Mouse (Mus musculus) hindbrain, embryonic 10.5 days (tissue): ENCODE results near the gene Olfr718-ps1. TPM values are rescaled to one million over a fixed set of nuclear protein-coding genes. Genes with fewer than 3 reads are reported as not detected.
A peak's percentile ranks its signal among the peaks of the same experiment; 100 is the strongest.
"Not testable (repeated sequence)": the region's sequence is repeated elsewhere in the genome, so short reads cannot be mapped to it uniquely, and the experiment has no call there.

Experiments used
- DNase-seq: peaks from one replicate; pipeline ENCODE4 v3.0.0-alpha.2; 2017; ENCODE audit warnings: low spot score
- H3K27ac ChIP-seq: fragments of 300-500 bp; sonication (generic); 2 replicates; pipeline ENCODE4 v1.5.1; 2016; ENCODE audit warnings: mild to moderate bottlenecking, moderate library complexity
- H3K27me3 ChIP-seq: fragments of 300-500 bp; sonication (generic); 2 replicates; pipeline ENCODE4 v1.6.1; 2016; ENCODE audit warnings: mild to moderate bottlenecking; ENCODE audit not compliant: poor library complexity, insufficient read depth, severe bottlenecking
- H3K36me3 ChIP-seq: fragments of 300-500 bp; sonication (generic); 2 replicates; pipeline ENCODE4 v1.6.1; 2016; ENCODE audit warnings: mild to moderate bottlenecking, moderate library complexity
- H3K4me1 ChIP-seq: fragments of 300-500 bp; sonication (generic); replicated peaks from 2 replicates; pipeline ENCODE4 v1.6.1; 2016; ENCODE audit warnings: mild to moderate bottlenecking
- H3K4me3 ChIP-seq: fragments of 300-500 bp; sonication (generic); 2 replicates; pipeline ENCODE4 v1.5.1; 2016; ENCODE audit warnings: mild to moderate bottlenecking, moderate library complexity
- H3K9me3 ChIP-seq: fragments of 300-500 bp; sonication (generic); 2 replicates; pipeline ENCODE4 v1.6.1; 2016; ENCODE audit warnings: mild to moderate bottlenecking, moderate library complexity
- WGBS: fragments of 180-500 bp; shearing (Covaris S2); methylation state at CpG from one replicate; pipeline ENCODE4 v1.1.7; 2016; 5-methylcytosine and 5-hydroxymethylcytosine counted together
- polyA plus RNA-seq: library from polyadenylated mRNA; unstranded; fragments of >200 nt; fragmentation: Nextera tagmentation; extraction: Ambion mirVana; gene quantifications from 2 replicates; pipeline ENCODE4 v1.2.1, GENCODE M21; 2016

Gene Olfr718-ps1
- 0.04 and 0.08 TPM in 2 replicates for polyA plus RNA-seq

DNA sequence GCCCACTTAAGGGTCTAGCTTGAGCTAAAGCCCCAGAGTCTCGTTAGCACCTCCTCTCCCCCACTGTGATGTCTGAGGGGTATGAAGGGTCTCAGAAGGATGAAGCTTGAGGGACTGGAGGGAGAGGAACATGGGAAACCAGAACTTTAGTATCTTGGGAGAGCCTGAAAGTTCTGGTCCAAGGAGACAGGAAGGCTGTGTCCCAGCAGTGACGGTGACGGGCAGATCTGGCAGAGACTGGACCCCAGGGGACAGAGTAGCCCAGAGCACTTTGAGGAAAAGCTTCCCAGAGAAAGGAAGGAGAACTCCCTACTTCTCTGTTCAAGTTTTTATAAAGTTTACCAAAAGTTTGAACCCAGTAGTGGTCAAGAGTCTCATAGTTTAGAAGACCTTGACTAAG lies at the start of gene Olfr718-ps1:
Gene Olfr718-ps1 (minus strand): TSS at position 101 of the 400 bp plus-strand sequence.
- Histone ChIP-seq H3K9me3 (peaks cover 22% of the 10 kb centered on the region; the same call in 1 of the 2 replicates), H3K36me3 (no peaks in the 10 kb centered on the region), H3K27me3 (no peaks in the 10 kb centered on the region), H3K27ac (no peak within 1 kb of the TSS), H3K4me1 (no peaks in the 10 kb centered on the region), H3K4me3 (no peak within 1 kb of the TSS)
- no peak for DNase-seq
- WGBS, result 80% methylated on average over 3 of the region's 3 CpGs

DNA sequence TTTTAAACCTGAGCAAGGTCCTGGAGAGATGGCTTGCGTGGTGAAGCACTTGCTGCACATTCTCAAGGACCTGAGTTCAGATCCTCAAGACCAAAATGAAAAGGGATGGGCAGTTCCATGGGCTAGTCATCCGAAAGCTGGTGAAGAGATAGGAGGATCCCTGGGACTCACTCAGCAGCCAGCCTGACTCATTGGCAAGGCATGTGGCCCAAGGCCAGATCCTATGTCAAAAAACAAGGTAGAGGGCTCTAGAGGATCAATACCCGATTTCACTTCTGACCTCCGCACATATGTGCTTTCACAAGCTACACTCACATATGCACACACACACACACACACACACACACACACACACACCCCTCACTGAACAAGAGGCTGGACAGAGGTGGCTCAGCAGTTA lies 49.1 kb upstream of the Olfr718-ps1 start:
- Histone ChIP-seq H3K36me3 (no peaks in the 10 kb centered on the region), H3K27ac (no peak overlapping the region), H3K4me1 (no peaks in the 10 kb centered on the region), H3K4me3 (no peak overlapping the region), H3K27me3 (no peaks in the 10 kb centered on the region), H3K9me3 (no peaks in the 10 kb centered on the region)
- 93% methylated on average over 4 of the region's 4 CpGs for WGBS
- DNase-seq, result no peak

DNA sequence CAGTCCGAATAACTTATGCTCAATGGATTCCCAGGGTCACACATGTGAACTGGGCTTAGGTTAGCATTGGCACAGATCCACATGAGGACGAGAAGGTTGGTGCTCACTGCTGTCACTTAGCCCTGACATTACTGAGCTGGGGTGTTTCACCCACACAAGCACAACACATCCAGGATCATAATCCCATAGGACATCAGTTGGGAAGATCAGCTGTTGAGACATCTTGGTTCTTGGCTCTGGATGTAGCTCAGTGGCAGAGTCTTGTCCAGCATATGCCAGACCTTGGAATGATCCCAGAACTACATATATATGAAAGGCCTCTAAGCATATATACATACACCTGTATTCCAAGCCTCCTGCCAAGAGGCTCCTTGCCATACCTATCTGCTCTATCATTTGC lies 47.8 kb upstream of the Olfr718-ps1 start:
- Histone ChIP-seq H3K9me3 (no peaks in the 10 kb centered on the region), H3K27ac (no peak overlapping the region), H3K36me3 (no peaks in the 10 kb centered on the region), H3K4me3 (no peak overlapping the region), H3K4me1 (no peaks in the 10 kb centered on the region), H3K27me3 (no peaks in the 10 kb centered on the region)
- no peak for DNase-seq
- 83% methylated on average over 2 of the region's 2 CpGs for WGBS

DNA sequence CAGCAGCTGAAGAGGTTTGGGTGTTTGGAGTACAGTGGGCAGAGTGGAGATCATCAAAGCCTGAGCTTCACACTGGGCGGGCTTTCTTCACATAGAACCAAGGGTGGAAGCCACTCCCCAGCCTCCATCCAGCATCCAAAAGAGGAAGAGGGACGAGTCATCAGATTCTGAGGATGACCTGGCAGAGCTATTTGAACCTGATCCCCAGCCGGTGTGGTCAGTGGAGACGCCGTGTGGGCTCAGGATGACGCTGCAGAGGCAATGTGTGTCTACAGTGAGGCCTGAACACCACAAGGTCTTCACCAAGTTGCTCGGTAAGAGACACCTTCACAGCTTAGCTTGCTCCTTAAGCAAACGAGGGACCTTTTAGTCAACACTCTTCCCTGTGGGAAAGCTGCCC lies 47.4 kb upstream of the Olfr718-ps1 start:
- not testable (repeated sequence) for DNase-seq, H3K27me3 ChIP-seq

DNA sequence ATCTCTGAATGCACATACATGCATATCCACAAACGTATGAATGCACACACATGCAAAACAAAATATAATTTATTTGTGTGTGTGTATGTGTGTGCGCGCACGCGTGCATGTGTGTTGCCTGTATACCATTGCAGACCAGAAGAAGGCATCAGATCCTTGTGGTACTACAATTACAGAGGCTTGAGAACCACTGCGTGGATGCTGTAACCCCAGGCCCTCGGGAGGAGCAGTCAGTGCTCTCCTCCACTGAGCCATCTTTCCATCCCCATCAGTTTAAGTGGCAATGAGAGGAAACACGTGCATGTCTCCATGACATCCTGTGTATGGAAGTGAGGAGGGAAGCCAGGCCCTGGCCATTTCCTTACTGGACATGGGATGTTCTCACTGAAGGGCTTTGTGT lies 45.4 kb upstream of the Olfr718-ps1 start:
- no peaks in the 10 kb centered on the region for H3K9me3 ChIP-seq
- no peaks in the 10 kb centered on the region for H3K27me3 ChIP-seq
- no peak for DNase-seq
- H3K4me1 ChIP-seq, result no peaks in the 10 kb centered on the region
- H3K4me3 ChIP-seq, result no peak overlapping the region
- no peak overlapping the region for H3K27ac ChIP-seq
- 89% methylated on average over 8 of the region's 8 CpGs for WGBS
- no peaks in the 10 kb centered on the region for H3K36me3 ChIP-seq

More for the DNA sequence above, 47.4 kb upstream of the Olfr718-ps1 start:
- not testable (repeated sequence) for H3K9me3 ChIP-seq, H3K27ac ChIP-seq, H3K4me3 ChIP-seq, H3K36me3 ChIP-seq, H3K4me1 ChIP-seq
- 73% methylated on average over 8 of the region's 8 CpGs for WGBS

DNA sequence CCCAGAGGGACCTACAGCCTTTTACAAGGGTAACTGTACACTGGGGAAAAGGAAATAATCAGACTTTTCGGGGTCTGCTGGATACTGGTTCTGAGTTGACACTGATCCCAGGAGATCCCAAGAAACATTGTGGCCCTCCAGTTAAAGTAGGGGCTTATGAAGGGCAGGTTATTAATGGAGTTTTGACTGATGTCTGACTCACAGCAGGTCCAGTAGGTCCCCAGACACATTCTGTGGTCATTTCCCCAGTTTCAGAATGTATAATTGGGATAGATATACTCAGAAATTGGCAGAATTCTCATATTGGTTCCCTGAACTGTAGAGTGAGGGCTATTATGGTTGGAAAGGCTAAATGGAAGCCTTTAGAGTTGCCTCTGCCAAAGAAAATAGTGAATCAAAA lies 40.6 kb upstream of the Olfr718-ps1 start:
- WGBS, result 82% methylated on average over 1 of the region's 1 CpGs
- H3K27ac ChIP-seq, DNase-seq, H3K9me3 ChIP-seq, H3K4me1 ChIP-seq, H3K27me3 ChIP-seq, H3K36me3 ChIP-seq, H3K4me3 ChIP-seq: not testable (repeated sequence)

DNA sequence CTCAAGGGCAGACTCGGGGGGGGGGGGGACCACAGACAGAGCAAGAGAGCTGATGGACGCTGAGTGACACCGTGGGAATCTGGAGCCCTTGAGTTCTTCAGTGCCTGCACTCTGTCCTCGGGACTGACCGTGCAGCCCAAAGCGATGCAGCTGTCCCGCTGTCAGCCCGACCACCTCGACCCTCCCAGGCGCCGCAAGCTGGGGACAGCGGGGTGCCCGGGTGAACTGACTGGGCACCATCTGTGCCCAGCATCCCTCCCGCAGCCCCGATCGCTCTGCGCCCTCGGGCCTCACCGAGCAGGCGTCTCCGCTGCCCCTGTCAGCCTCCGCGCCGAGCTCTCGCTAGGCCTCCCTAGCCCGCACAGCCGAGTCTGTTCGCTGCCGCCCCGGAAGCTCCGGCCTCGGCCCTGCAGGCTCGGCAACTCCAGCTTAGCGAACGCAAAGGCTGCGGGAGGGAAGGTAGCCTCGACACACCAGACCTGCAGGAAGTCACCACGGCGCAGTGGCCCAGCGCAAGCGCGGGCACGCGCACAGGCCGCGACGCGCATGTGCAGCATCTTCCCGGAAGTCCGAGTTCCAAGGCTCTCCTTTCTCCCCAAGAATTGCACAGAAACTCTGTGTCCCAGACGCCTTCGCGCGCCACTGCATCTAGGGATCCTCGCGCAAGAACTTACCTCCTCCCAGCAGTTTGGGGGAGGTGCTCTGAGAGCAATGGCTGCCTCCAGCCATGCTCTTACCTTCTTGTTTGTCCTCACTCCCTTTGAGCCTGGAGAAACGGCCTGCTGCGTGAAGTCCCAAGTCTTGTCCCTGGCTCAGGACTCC lies 33.1 kb upstream of the Olfr718-ps1 start, which contains the start of the genes Rbak and Spdye4b:
Gene Rbak (minus strand): TSS at position 521 of the 822 bp plus-strand sequence.
Gene Spdye4b (plus strand): TSS at position 763 of the 822 bp plus-strand sequence.
- Histone ChIP-seq H3K36me3 (peaks cover 35% of the 10 kb centered on the region), H3K9me3 (peaks cover 11% of the 10 kb centered on the region; the same call in 1 of the 2 replicates), H3K4me3 (peak within 1 kb of the TSS; percentile 93), H3K4me1 (peaks cover 15% of the 10 kb centered on the region), H3K27ac (peak within 1 kb of the TSS; percentile 92), H3K27me3 (no peaks in the 10 kb centered on the region)
- WGBS, result under 1% methylated on average over 58 of the region's 58 CpGs
- peak; percentile 95 for DNase-seq

DNA sequence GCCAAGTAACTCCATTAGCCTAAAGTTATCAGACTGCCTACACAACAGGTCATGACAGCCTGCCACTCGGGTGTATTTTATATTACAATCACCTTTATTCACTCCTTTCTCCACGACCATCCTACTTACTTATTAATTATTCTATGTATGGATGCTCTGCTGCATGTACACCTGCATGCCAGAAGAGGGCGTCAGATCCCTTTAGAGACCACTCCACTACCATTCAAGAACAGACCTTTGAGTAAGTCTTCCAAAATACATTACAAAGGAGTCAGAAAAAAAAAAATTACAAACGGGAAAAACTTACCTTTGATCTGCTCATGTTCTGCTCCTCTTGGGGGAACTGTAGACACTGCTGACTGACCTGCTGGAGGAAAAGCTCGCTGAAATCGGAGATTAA lies 31.8 kb upstream of the Olfr718-ps1 start:
- WGBS, result 49% methylated on average over 6 of the region's 6 CpGs
- H3K27me3 ChIP-seq, result no peaks in the 10 kb centered on the region
- H3K9me3 ChIP-seq, result peaks cover 11% of the 10 kb centered on the region; the same call in 1 of the 2 replicates
- H3K36me3 ChIP-seq, result peaks cover 48% of the 10 kb centered on the region
- peaks cover 15% of the 10 kb centered on the region for H3K4me1 ChIP-seq
- H3K4me3 ChIP-seq, result peak overlapping the region; percentile 93; the same call in 1 of the 2 replicates
- no peak overlapping the region for H3K27ac ChIP-seq
- DNase-seq, result peak; percentile 10

DNA sequence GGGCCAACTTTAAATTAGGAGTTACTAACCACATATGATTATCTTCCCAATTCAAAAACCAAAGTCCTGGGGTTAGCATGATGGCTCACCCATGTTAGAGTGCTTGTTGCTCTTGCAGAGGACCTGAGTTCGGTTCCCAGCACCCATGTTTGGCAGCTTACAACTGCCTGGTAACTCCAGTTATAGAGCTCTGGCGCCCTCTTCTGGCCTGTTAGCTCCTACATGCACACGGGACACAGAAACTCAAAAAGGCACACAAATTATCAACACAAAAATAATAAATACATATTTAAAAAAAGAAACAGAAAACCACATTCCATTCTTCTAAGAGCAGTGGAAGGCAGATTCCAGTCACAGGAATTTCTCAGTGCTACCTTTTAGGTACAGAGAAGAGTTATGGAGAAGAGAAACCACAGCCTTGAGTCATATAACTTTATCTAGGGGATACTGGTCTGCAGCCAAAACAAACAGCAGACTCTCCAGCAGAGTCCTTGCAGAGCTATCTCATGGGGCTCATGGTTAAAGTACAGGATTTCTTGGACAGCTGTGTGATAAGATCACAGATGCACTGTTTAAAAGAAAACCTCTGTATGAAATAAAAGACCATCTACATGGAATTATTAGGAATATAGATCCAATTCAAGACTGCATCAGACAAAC lies 30.3 kb upstream of the Olfr718-ps1 start:
- peaks cover 15% of the 10 kb centered on the region for H3K4me1 ChIP-seq
- WGBS, result 88% methylated on average over 3 of the region's 3 CpGs
- no peak for DNase-seq
- H3K4me3 ChIP-seq, result no peak overlapping the region
- peaks cover 63% of the 10 kb centered on the region for H3K36me3 ChIP-seq
- H3K27me3 ChIP-seq, result no peaks in the 10 kb centered on the region
- H3K27ac ChIP-seq, result no peak overlapping the region
- H3K9me3 ChIP-seq, result peaks cover 24% of the 10 kb centered on the region; the same call in 1 of the 2 replicates

DNA sequence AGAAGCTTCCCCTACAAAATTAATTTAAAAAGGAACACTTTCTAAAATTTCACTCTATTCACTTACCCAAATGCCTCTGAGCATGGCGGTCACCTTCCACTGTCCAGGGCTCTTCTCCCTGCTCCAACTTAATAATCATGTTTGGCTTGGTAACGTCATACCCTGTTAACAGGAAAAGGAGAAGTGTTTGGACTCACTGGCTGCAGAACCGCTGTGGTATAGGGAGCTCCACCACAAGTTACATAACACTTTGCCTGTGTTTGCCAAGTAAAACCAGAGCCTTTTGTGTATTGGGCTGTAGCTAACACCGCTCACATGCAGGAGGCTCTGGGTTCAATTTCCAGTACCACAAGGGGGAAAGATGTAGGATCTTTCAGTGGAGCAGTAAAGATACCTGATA lies 28.6 kb upstream of the Olfr718-ps1 start:
- DNase-seq, result no peak
- peaks cover 80% of the 10 kb centered on the region for H3K36me3 ChIP-seq
- no peak overlapping the region for H3K27ac ChIP-seq
- H3K27me3 ChIP-seq, result no peaks in the 10 kb centered on the region
- peaks cover 24% of the 10 kb centered on the region; the same call in 1 of the 2 replicates for H3K9me3 ChIP-seq
- H3K4me1 ChIP-seq, result peaks cover 15% of the 10 kb centered on the region
- no peak overlapping the region for H3K4me3 ChIP-seq
- WGBS, result 96% methylated on average over 4 of the region's 4 CpGs

DNA sequence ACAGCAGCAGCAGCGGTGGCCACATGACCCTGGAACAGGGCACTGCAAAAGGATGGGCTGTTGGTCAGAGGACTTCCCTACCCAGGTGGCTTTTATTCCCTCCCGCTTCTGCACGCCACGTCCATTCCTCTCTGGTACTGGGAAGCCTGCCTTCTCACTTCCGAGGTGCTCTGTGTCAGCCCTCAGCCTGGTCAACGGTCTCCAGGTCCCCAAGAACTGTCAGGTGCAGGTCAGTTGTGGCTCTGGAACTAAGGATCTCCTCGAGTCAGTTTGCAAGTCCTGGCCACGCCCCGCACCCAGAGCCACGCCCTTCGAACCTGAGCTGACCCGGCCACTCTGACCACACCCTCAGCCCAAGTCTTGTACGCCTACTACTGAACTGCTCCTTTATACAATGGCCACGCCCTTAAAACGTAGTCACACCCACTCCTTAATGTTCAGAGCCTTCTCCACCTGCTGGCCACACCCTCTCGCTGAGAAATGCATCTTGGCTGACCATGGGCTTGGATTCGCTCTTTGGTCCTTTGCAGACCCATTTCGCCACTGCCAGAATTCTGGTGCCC lies 18.2 kb upstream of the Olfr718-ps1 start:
- Histone ChIP-seq H3K27ac (peak overlapping the region; percentile 23; the same call in 1 of the 2 replicates), H3K4me3 (peak overlapping the region; percentile 24), H3K36me3 (no peaks in the 10 kb centered on the region), H3K4me1 (peaks cover 10% of the 10 kb centered on the region), H3K27me3 (peaks cover 8% of the 10 kb centered on the region; the same call in 1 of the 2 replicates), H3K9me3 (no peaks in the 10 kb centered on the region)
- WGBS, result 13% methylated on average over 18 of the region's 18 CpGs
- no peak for DNase-seq

DNA sequence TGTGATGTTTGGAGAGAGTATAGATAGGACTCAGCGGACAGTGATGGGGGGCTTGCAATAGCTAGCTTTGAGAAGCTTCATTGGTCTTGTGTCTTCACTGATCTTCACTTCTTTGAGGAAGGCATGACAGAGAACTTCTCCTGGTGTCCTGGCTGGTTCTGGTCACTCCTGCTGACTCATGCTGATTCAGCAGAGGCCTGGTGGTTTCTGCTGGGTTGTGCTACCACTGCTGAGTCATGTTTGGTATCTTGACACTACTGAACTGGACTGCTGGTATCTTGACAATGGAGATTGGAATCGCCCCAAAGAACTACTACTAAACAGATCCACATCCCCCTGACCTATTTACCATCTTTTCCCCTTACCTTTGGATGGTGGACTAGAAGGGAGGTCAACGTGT lies 8.2 kb upstream of the Olfr718-ps1 start:
- DNase-seq, result no peak
- Histone ChIP-seq H3K9me3 (peaks cover 13% of the 10 kb centered on the region; the same call in 1 of the 2 replicates), H3K4me3 (no peak overlapping the region), H3K36me3 (no peaks in the 10 kb centered on the region), H3K4me1 (peaks cover 4% of the 10 kb centered on the region), H3K27me3 (peaks cover 56% of the 10 kb centered on the region), H3K27ac (no peak overlapping the region)
- WGBS, result 87% methylated on average over 3 of the region's 3 CpGs
